Mouse (Mus musculus) mesoderm, embryonic 11.5 days (tissue): ENCODE data around the gene Pccb.

Experiments
- DNase-seq: peaks from one replicate; pipeline ENCODE4 v3.0.0-alpha.2; 2012; ENCODE audit warnings: low read depth, low spot score

Gene Pccb

GRCm38 (mm10) chr9:100987006-100987405 lies 47.7 kb downstream of the Pccb start:
- no peak for DNase-seq

- no peak for DNase-seq
Measured at GRCm38 (mm10) chr9:100984381-100985310, 50.1 kb downstream of the Pccb start.

DNA sequence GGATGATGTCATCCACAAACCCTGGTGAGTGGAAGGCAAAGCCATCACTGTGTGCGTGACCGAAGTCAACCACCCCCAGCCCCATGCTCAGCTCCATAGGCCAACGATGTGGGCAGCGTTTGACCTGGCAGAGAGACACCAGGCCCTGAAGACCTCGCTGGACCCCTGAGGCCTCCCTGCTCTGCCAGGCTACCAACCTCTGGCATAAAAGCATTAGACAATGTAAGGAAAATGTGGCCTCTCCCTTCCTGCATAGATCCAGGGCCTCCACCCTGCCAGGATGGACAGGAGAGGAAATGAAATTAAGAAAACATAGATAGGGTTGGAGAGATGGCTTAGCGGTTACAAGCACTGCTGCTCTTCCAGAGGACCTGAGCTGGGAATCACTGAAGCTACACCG lies 51.9 kb downstream of the Pccb start:
- DNase-seq: no peak

- no peak for DNase-seq
Measured at GRCm38 (mm10) chr9:100979260-100979659, 55.4 kb downstream of the Pccb start.

DNA sequence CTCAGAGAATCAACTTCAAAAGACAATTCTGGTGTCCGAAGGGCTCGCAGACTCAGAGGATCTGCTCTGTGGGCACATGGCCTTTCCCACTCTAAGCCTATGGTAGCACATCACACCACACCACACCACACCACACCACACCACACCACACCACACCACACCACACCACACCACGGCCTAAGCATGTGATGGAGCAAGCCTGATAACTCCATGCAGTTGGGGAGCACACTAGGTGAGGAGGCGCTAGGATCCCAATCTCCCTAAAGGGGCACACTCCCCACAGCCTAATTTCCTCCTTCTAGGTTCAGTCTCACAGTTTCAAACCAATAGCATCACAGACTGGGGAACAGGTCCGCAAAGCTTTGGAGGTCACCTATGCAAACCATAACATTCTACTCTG lies 56.0 kb downstream of the Pccb start:
- no peak for DNase-seq

GRCm38 (mm10) chr9:100969461-100969860 lies 65.2 kb downstream of the Pccb start:
- DNase-seq: no peak

- no peak for DNase-seq
Measured at GRCm38 (mm10) chr9:100964106-100964505, 70.6 kb downstream of the Pccb start.

- DNase-seq: no peak
Measured at GRCm38 (mm10) chr9:100963428-100963912, 71.2 kb downstream of the Pccb start.

- DNase-seq: no peak
Measured at GRCm38 (mm10) chr9:100962903-100963427, 71.7 kb downstream of the Pccb start.

- peak; percentile 15 for DNase-seq
Measured at GRCm38 (mm10) chr9:100951481-100951880, 83.2 kb downstream of the Pccb start.

GRCm38 (mm10) chr9:100944677-100945365 lies 89.9 kb downstream of the Pccb start:
- DNase-seq: no peak

GRCm38 (mm10) chr9:100942042-100942441 lies 92.7 kb downstream of the Pccb start:
- DNase-seq: no peak
